Mouse (Mus musculus) testis, postnatal 14 days (tissue): ENCODE measurements around the gene Cab39l.

Source experiments
- DNase-seq: peaks from one replicate; pipeline ENCODE4 v3.0.0; 2021; ENCODE audit warnings: low spot score

The Cab39l gene

GRCm38 (mm10) chr14:59632067-59632466, 191.3 kb downstream of the Cab39l start:
- no peak for DNase-seq

DNA sequence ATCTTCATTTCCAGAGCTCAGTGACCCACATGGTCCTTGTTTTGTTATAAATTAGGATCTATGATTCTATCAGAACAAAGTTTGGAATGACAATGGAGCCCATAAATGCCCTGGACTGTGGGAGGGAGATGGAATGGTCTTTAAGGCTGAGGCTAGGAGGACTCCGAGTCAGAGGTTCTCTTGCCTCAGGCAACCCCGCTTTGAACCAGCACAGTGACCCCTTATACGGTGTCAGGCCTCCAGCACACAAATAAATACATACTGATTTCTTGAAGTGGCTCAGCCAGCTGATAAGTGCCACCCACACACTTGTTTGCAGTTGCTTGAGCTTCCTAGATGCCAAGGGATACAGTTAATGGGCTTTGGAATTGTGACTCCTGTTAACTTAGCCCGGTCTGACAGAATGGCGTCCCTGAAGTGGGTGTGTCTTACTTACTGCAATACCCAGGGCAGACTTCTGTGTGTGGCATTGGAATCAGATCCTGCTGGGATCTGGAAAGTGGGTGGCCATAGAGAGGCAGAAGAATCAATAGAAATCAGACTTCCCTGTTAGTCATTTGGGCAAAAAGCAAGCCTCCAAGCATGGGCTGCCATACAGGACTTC, 192.6 kb downstream of the Cab39l start:
- no peak for DNase-seq

DNA sequence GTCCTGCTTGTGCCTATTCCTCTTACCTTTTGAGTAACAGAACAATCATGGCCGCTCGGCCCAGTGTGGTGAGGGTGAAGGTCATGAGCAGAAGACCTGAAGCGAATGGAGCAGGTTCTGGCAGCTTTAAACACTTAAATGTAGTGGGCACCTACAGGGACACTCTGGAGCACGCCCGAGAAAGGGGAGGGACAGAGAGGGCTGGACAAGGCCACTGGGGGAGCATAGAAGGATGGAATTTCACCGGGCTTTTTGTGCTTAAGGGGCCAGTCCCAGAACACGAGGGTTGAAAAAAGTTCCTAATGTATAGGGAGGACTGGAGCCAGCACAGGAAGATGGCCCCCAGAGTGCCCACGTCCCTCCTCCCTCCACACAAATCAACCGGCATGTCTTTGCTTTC, 193.2 kb downstream of the Cab39l start:
- no peak for DNase-seq
